In genomic region chr8:106727241-106727835, GRCm38 (mm10) we compare ENCODE assay signal across 12 mouse cellular contexts. TPM values are rescaled to one million over a fixed set of nuclear protein-coding genes. Genes with fewer than 3 reads are reported as not detected.
A peak's percentile ranks its signal among the peaks of the same experiment; 100 is the strongest.
DNase-seq lines count a peak whose midpoint lies in the region; ATAC-seq lines count a peak whose summit lies in the region.
"Had no signal": no experiment of that assay in that cellular context is flagged by ENCODE, and none has a peak within 500 bp of the region (broad histone marks: within the 10 kb centered on the region; RNA-seq: fewer than 3 reads in every experiment).

No protein-coding gene starts in this region.

- no peaks in the 10 kb centered on the region for H3K27me3 ChIP-seq in neural tube, embryonic 15.5 days (replicated peaks)
- H3K27me3 ChIP-seq: Patski had no signal

- WGBS in neural tube, embryonic 15.5 days = 9% methylated on average over 16 of the region's 16 CpGs

- peak overlapping the region; percentile 44 for H3K4me2 ChIP-seq in neural tube, embryonic 15.5 days

- H3K9ac ChIP-seq in neural tube, embryonic 15.5 days (replicated peaks) = no peak overlapping the region

- H3K9me3 ChIP-seq in neural tube, embryonic 15.5 days (replicated peaks) = no peaks in the 10 kb centered on the region

- H3K4me1 ChIP-seq in neural tube, embryonic 15.5 days = peaks cover 19% of the 10 kb centered on the region

- peak; percentile 55 to 57 for DNase-seq in cerebellum, postnatal 14 days
- DNase-seq in cerebellum, adult 9-10 months = no peak
- DNase-seq in right cerebral cortex, postnatal 10 days (ENCODE audit: low spot score in 2 of 2) = peak; percentile 61 to 70
- no peak for DNase-seq in right cerebral cortex, adult 18-20 months
- DNase-seq in layer of hippocampus, adult 9-11 months = peak; percentile 40
- no peak for DNase-seq in spleen, postnatal 36 days (ENCODE audit: low spot score in 2 of 2)
- no peak for DNase-seq in adrenal gland, adult (ENCODE audit: inconsistent age in 2 of 2, low spot score in 1 of 2)
- DNase-seq: cerebellum, adult 2 months; kidney, postnatal 25 days; lung, adult 2 months had no signal

- H3K36me3 ChIP-seq in neural tube, embryonic 15.5 days = 0 out of 2 replicates have a peak, but pooled peaks cover 4% of the 10 kb centered on the region

- peak; percentile 65; the same call in 1 of the 2 replicates for ATAC-seq in neural tube, embryonic 15.5 days (ENCODE audit: low FRiP score)
- ATAC-seq: Patski had no signal

- H3K4me3 ChIP-seq in neural tube, embryonic 15.5 days (replicated peaks) = no peak overlapping the region

- H3K27ac ChIP-seq in neural tube, embryonic 15.5 days (replicated peaks) = peak overlapping the region; percentile 77

RNA-seq across cellular contexts. Expression of gene Tango6, which starts 44.5 kb away (rescaled TPM):
- polyA plus RNA-seq in neural tube, embryonic 15.5 days (2015; fragmentation: Nextera tagmentation; extraction: Ambion mirVana) = 6.2 and 6.8 TPM in 2 replicates

Comparison
In these comparisons a context has a peak if more than half of its experiments do, and no peak if none do; other contexts are left out.
1. DNase-seq: peak in cerebellum, postnatal 14 days (2 of 2), right cerebral cortex, postnatal 10 days (2 of 2) and layer of hippocampus, adult 9-11 months (single experiment); none in cerebellum, adult 9-10 months (single experiment), right cerebral cortex, adult 18-20 months (single experiment), spleen, postnatal 36 days (0 of 2) and adrenal gland, adult (0 of 2).